22 mouse cellular contexts compared by ENCODE assay signal in the genomic region with DNA sequence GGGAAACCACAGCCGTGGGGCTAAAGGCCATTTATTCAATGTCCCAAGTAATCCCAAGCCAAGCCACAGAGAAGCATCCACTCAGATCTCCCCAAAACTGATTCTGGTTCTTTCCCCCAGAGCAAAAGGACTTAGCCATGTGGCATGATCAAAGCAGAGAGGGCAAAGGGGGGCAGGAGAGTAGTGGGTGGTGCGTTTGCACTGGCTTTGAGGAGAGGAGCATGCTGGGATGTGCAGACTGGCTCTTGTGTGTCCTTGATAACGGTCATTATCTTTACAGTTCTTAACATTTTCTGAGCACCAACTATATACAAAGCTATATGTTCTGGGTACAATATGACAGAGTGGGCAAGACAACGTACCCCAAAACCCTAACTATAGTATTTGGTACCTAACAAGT. TPM values are rescaled to one million over a fixed set of nuclear protein-coding genes. Genes with fewer than 3 reads are reported as not detected.
A peak's percentile ranks its signal among the peaks of the same experiment; 100 is the strongest.
DNase-seq lines count a peak whose midpoint lies in the region; ATAC-seq lines count a peak whose summit lies in the region.
"Had no signal": no experiment of that assay in that cellular context is flagged by ENCODE, and none has a peak within 500 bp of the region (broad histone marks: within the 10 kb centered on the region; RNA-seq: fewer than 3 reads in every experiment).

No protein-coding gene starts in this region.

- 38% methylated on average over 4 of the region's 4 CpGs for WGBS in embryonic facial prominence, embryonic 13.5 days
- WGBS in embryonic facial prominence, embryonic 10.5 days: 69% methylated on average over 4 of the region's 4 CpGs
- 51% methylated on average over 4 of the region's 4 CpGs for WGBS in liver, embryonic 11.5 days
- 27% methylated on average over 4 of the region's 4 CpGs for WGBS in liver, embryonic 15.5 days (ENCODE audit: insufficient replicate concordance)
- WGBS in kidney, embryonic 14.5 days: 79% methylated on average over 4 of the region's 4 CpGs

- no peak overlapping the region for H3K4me3 ChIP-seq in embryonic facial prominence, embryonic 13.5 days
- H3K4me3 ChIP-seq in embryonic facial prominence, embryonic 10.5 days: no peak overlapping the region
- no peak overlapping the region for H3K4me3 ChIP-seq in liver, embryonic 11.5 days (ENCODE audit: low read depth, low read length)
- no peak overlapping the region for H3K4me3 ChIP-seq in liver, embryonic 15.5 days (replicated peaks)
- H3K4me3 ChIP-seq in kidney, embryonic 14.5 days (ENCODE audit: low read length): no peak overlapping the region
- H3K4me3 ChIP-seq: embryonic facial prominence, embryonic 12.5 days; forebrain, embryonic 10.5 days; gastrocnemius, adult 2 months; heart, embryonic 12.5 days; hindbrain, embryonic 10.5 days; hindbrain, embryonic 15.5 days had no signal

- no peak overlapping the region for H3K4me2 ChIP-seq in embryonic facial prominence, embryonic 13.5 days
- peak overlapping the region; percentile 28 for H3K4me2 ChIP-seq in liver, embryonic 11.5 days
- peak overlapping the region; percentile 0; the same call in 1 of the 2 replicates for H3K4me2 ChIP-seq in liver, embryonic 15.5 days
- H3K4me2 ChIP-seq in kidney, embryonic 14.5 days (replicated peaks; ENCODE audit: low read depth, low read length): no peak overlapping the region
- H3K4me2 ChIP-seq: embryonic facial prominence, embryonic 12.5 days; heart, embryonic 12.5 days; hindbrain, embryonic 15.5 days had no signal

- no peak for ATAC-seq in embryonic facial prominence, embryonic 13.5 days (ENCODE audit: insufficient number of reproducible peaks, insufficient read depth, low FRiP score, low TSS enrichment, low read depth)
- ATAC-seq in liver, embryonic 11.5 days (replicated peaks; ENCODE audit: low FRiP score): peak; percentile 87
- ATAC-seq in liver, embryonic 15.5 days (ENCODE audit: insufficient read depth): peak; percentile 74
- peak; percentile 58 for ATAC-seq in megakaryocyte-erythroid progenitor cell, adult 5-6 weeks (replicated peaks; ENCODE audit: low FRiP score, low TSS enrichment, poor library complexity, severe bottlenecking)
- no peak for ATAC-seq in kidney, embryonic 14.5 days (ENCODE audit: low FRiP score, low TSS enrichment)
- ATAC-seq: CD4-positive, CD25-positive, alpha-beta regulatory T cell, adult 4 months; forebrain, embryonic 14.5 days had no signal

- peaks cover 50% of the 10 kb centered on the region for H3K4me1 ChIP-seq in embryonic facial prominence, embryonic 13.5 days
- H3K4me1 ChIP-seq in embryonic facial prominence, embryonic 10.5 days: peaks cover 48% of the 10 kb centered on the region
- H3K4me1 ChIP-seq in liver, embryonic 11.5 days (replicated peaks; ENCODE audit: control insufficient read depth, insufficient read depth, low read length): peaks cover 37% of the 10 kb centered on the region
- H3K4me1 ChIP-seq in liver, embryonic 15.5 days (replicated peaks): peaks cover 52% of the 10 kb centered on the region
- peaks cover 5% of the 10 kb centered on the region; the same call in 1 of the 2 replicates for H3K4me1 ChIP-seq in kidney, embryonic 14.5 days (ENCODE audit: control insufficient read depth, insufficient read depth, low read length)

- H3K9me3 ChIP-seq in embryonic facial prominence, embryonic 13.5 days: no peaks in the 10 kb centered on the region
- H3K9me3 ChIP-seq in embryonic facial prominence, embryonic 10.5 days: no peaks in the 10 kb centered on the region
- no peaks in the 10 kb centered on the region for H3K9me3 ChIP-seq in liver, embryonic 11.5 days (ENCODE audit: control insufficient read depth, low read length)
- H3K9me3 ChIP-seq in liver, embryonic 15.5 days (replicated peaks): no peaks in the 10 kb centered on the region
- no peaks in the 10 kb centered on the region for H3K9me3 ChIP-seq in kidney, embryonic 14.5 days (ENCODE audit: control insufficient read depth, low read length)
- H3K9me3 ChIP-seq: embryonic facial prominence, embryonic 12.5 days; forebrain, embryonic 10.5 days; G1E; heart, embryonic 12.5 days; hindbrain, embryonic 10.5 days; hindbrain, embryonic 15.5 days had no signal

- DNase-seq in embryonic facial prominence, embryonic 10.5 days (ENCODE audit: low spot score): no peak
- no peak for DNase-seq in liver, embryonic 11.5 days (ENCODE audit: low spot score)
- no peak for DNase-seq in lung, postnatal 36 days
- no peak for DNase-seq in right cerebral cortex, postnatal 36 days (ENCODE audit: low spot score in 2 of 2)
- DNase-seq: adrenal gland, postnatal 14 days; B cell, adult 2 months; cerebellum, adult 11-12 months; cerebellum, adult 9-10 months; gastrocnemius, adult 2 months; gastrocnemius, postnatal 25 days had no signal

- peaks cover 12% of the 10 kb centered on the region; the same call in 1 of the 2 replicates for H3K36me3 ChIP-seq in embryonic facial prominence, embryonic 13.5 days
- peaks cover 32% of the 10 kb centered on the region for H3K36me3 ChIP-seq in embryonic facial prominence, embryonic 10.5 days (replicated peaks)
- H3K36me3 ChIP-seq in liver, embryonic 11.5 days (ENCODE audit: control insufficient read depth, insufficient read depth, low read length): no peaks in the 10 kb centered on the region
- H3K36me3 ChIP-seq in liver, embryonic 15.5 days (replicated peaks): no peaks in the 10 kb centered on the region
- 0 out of 2 replicates have a peak, but pooled peaks cover 8% of the 10 kb centered on the region for H3K36me3 ChIP-seq in kidney, embryonic 14.5 days (ENCODE audit: control insufficient read depth, insufficient read depth, low read length)
- H3K36me3 ChIP-seq: heart, embryonic 12.5 days; hindbrain, embryonic 15.5 days had no signal

- peak overlapping the region; percentile 62; the same call in 1 of the 2 replicates for H3K27ac ChIP-seq in embryonic facial prominence, embryonic 13.5 days
- H3K27ac ChIP-seq in embryonic facial prominence, embryonic 10.5 days (replicated peaks): no peak overlapping the region
- peak overlapping the region; percentile 34; the same call in 1 of the 2 replicates for H3K27ac ChIP-seq in liver, embryonic 11.5 days (ENCODE audit: low read depth, low read length)
- H3K27ac ChIP-seq in liver, embryonic 15.5 days (replicated peaks): peak overlapping the region; percentile 35
- H3K27ac ChIP-seq in kidney, embryonic 14.5 days (ENCODE audit: low read depth, low read length): no peak overlapping the region
- H3K27ac ChIP-seq: forebrain, embryonic 10.5 days; gastrocnemius, adult 2 months; hindbrain, embryonic 10.5 days; hindbrain, embryonic 15.5 days had no signal

- H3K27me3 ChIP-seq in embryonic facial prominence, embryonic 13.5 days: no peaks in the 10 kb centered on the region
- peaks cover 10% of the 10 kb centered on the region; the same call in 1 of the 2 replicates for H3K27me3 ChIP-seq in embryonic facial prominence, embryonic 10.5 days (replicated peaks; ENCODE audit: low read depth, poor library complexity, severe bottlenecking)
- no peaks in the 10 kb centered on the region for H3K27me3 ChIP-seq in liver, embryonic 11.5 days (replicated peaks; ENCODE audit: control insufficient read depth, insufficient read depth, low read length)
- H3K27me3 ChIP-seq in liver, embryonic 15.5 days: no peaks in the 10 kb centered on the region
- H3K27me3 ChIP-seq in kidney, embryonic 14.5 days (ENCODE audit: control insufficient read depth, insufficient read depth, low read length): no peaks in the 10 kb centered on the region
- H3K27me3 ChIP-seq: embryonic facial prominence, embryonic 12.5 days; heart, embryonic 12.5 days; hindbrain, embryonic 15.5 days had no signal

- no peak overlapping the region for H3K9ac ChIP-seq in embryonic facial prominence, embryonic 13.5 days
- H3K9ac ChIP-seq in liver, embryonic 11.5 days (ENCODE audit: low read depth, low read length): no peak overlapping the region
- no peak overlapping the region for H3K9ac ChIP-seq in liver, embryonic 15.5 days
- H3K9ac ChIP-seq in kidney, embryonic 14.5 days (ENCODE audit: low read depth, low read length): no peak overlapping the region
- H3K9ac ChIP-seq: embryonic facial prominence, embryonic 12.5 days; heart, embryonic 12.5 days; hindbrain, embryonic 15.5 days had no signal

RNA-seq across cellular contexts. Expression of gene Fzd7, which starts 10.2 kb away (rescaled TPM):
- 13.4 and 13.7 TPM in 2 replicates for polyA plus RNA-seq in embryonic facial prominence, embryonic 13.5 days (2015; fragmentation: Nextera tagmentation; extraction: Ambion mirVana)
- polyA plus RNA-seq in embryonic facial prominence, embryonic 10.5 days (2016; fragmentation: Nextera tagmentation; extraction: Ambion mirVana): 12.7 and 14.4 TPM in 2 replicates
- 7.5 and 7.7 TPM in 2 replicates for polyA plus RNA-seq in liver, embryonic 11.5 days (2014; fragmentation: Nextera tagmentation; extraction: Ambion mirVana)
- polyA plus RNA-seq in liver, embryonic 15.5 days (2015; fragmentation: Nextera tagmentation; extraction: Ambion mirVana): 1.1 and 1.3 TPM in 2 replicates
- 14.0 and 16.1 TPM in 2 replicates for total RNA-seq in megakaryocyte-erythroid progenitor cell, adult 5-6 weeks (2014; fragmentation: Nextera tagmentation)
- total RNA-seq in megakaryocyte-erythroid progenitor cell, adult 5-6 weeks (2017): 15.4 and 18.0 TPM in 2 replicates
- 20.1 and 29.2 TPM in 2 replicates for polyA plus RNA-seq in kidney, embryonic 14.5 days (2014; fragmentation: Nextera tagmentation; extraction: Ambion mirVana)
- polyA plus RNA-seq: CD4-positive, CD25-positive, alpha-beta regulatory T cell, adult 4 months had no signal

RNA-seq across cellular contexts. Expression of gene Gm973, which starts 23.6 kb away (rescaled TPM):
- 2.7 and 2.8 TPM in 2 replicates for polyA plus RNA-seq in embryonic facial prominence, embryonic 13.5 days (2015; fragmentation: Nextera tagmentation; extraction: Ambion mirVana)
- polyA plus RNA-seq in embryonic facial prominence, embryonic 10.5 days (2016; fragmentation: Nextera tagmentation; extraction: Ambion mirVana): 1.2 and 3.6 TPM in 2 replicates
- polyA plus RNA-seq in liver, embryonic 11.5 days (2014; fragmentation: Nextera tagmentation; extraction: Ambion mirVana): 0.14 and 0.22 TPM in 2 replicates
- polyA plus RNA-seq in liver, embryonic 15.5 days (2015; fragmentation: Nextera tagmentation; extraction: Ambion mirVana): 0.12 TPM in 1 of 2 replicates, not detected in the other
- 3.1 and 14.2 TPM in 2 replicates for total RNA-seq in megakaryocyte-erythroid progenitor cell, adult 5-6 weeks (2014; fragmentation: Nextera tagmentation)
- total RNA-seq in megakaryocyte-erythroid progenitor cell, adult 5-6 weeks (2017): 1.4 TPM in 1 of 2 replicates, not detected in the other
- polyA plus RNA-seq in kidney, embryonic 14.5 days (2014; fragmentation: Nextera tagmentation; extraction: Ambion mirVana): 0.90 and 1.4 TPM in 2 replicates

Comparison
In these comparisons a context has a peak if more than half of its experiments do, and no peak if none do; other contexts are left out.
1. H3K27ac ChIP-seq: peak in embryonic facial prominence, embryonic 13.5 days (single experiment), liver, embryonic 11.5 days (single experiment) and liver, embryonic 15.5 days (single experiment); none in embryonic facial prominence, embryonic 10.5 days (single experiment) and kidney, embryonic 14.5 days (single experiment).
2. ATAC-seq: peak in liver, embryonic 11.5 days (single experiment), liver, embryonic 15.5 days (single experiment) and megakaryocyte-erythroid progenitor cell, adult 5-6 weeks (single experiment); none in embryonic facial prominence, embryonic 13.5 days (single experiment) and kidney, embryonic 14.5 days (single experiment).
3. H3K4me2 ChIP-seq: peak in liver, embryonic 11.5 days (single experiment) and liver, embryonic 15.5 days (single experiment); none in embryonic facial prominence, embryonic 13.5 days (single experiment) and kidney, embryonic 14.5 days (single experiment).